Mouse (Mus musculus) ES-Bruce4 (cell line): ENCODE measurements around the gene Clec16a.

Source experiments
- CTCF ChIP-seq: IDR thresholded peaks from one replicate; pipeline ENCODE4 v1.8.1; 2011; ENCODE audit warnings: low read depth, low read length
- POLR2A ChIP-seq: IDR thresholded peaks from one replicate; pipeline ENCODE4 v1.8.1; 2011; ENCODE audit warnings: low read length; ENCODE audit not compliant: insufficient read depth

- no peak for TF ChIP-seq CTCF
- no peak for TF ChIP-seq POLR2A
Measured at GRCm38 (mm10) chr16:10507445-10507844, 37.7 kb upstream of the Clec16a start.
